Mouse (Mus musculus) liver, embryonic 11.5 days (tissue): ENCODE data around the gene Gm10645. TPM values are rescaled to one million over a fixed set of nuclear protein-coding genes. Genes with fewer than 3 reads are reported as not detected.

Experiments
- ATAC-seq: fragments of 200-750 bp; cut with Nextera tagmentation; replicated peaks from 2 replicates; pipeline ENCODE4 v1.8.0; 2017; ENCODE audit warnings: moderate number of reproducible peaks, mild to moderate bottlenecking, moderate TSS enrichment, moderate library complexity; ENCODE audit not compliant: low FRiP score
- DNase-seq: peaks from one replicate; pipeline ENCODE4 v3.0.0-alpha.2; 2017; ENCODE audit warnings: low spot score
- H3K27ac ChIP-seq: fragments of 300-500 bp; sonication (generic); 2 replicates; pipeline ENCODE4 v1.5.1; 2014; ENCODE audit warnings: mild to moderate bottlenecking, low read depth, low read length, control low read depth
- H3K27me3 ChIP-seq: fragments of 300-500 bp; sonication (generic); replicated peaks from 2 replicates; pipeline ENCODE4 v1.6.1; 2014; ENCODE audit warnings: low read length, mixed read lengths; ENCODE audit not compliant: control insufficient read depth, insufficient read depth
- H3K36me3 ChIP-seq: fragments of 300-500 bp; sonication (generic); 2 replicates; pipeline ENCODE4 v1.6.1; 2014; ENCODE audit warnings: mild to moderate bottlenecking, low read length, moderate library complexity, mixed read lengths; ENCODE audit not compliant: control insufficient read depth, insufficient read depth
- H3K4me1 ChIP-seq: fragments of 300-500 bp; sonication (generic); replicated peaks from 2 replicates; pipeline ENCODE4 v1.6.1; 2014; ENCODE audit warnings: low read length, mixed read lengths; ENCODE audit not compliant: control insufficient read depth, insufficient read depth
- H3K4me2 ChIP-seq: fragments of 300-500 bp; sonication (generic); 2 replicates; pipeline ENCODE4 v1.6.1; 2014; ENCODE audit warnings: mild to moderate bottlenecking, control low read depth, moderate library complexity
- H3K4me3 ChIP-seq: fragments of 300-500 bp; sonication (generic); 2 replicates; pipeline ENCODE4 v1.5.1; 2014; ENCODE audit warnings: low read depth, low read length, control low read depth
- H3K9ac ChIP-seq: fragments of 300-500 bp; sonication (generic); 2 replicates; pipeline ENCODE4 v1.6.1; 2014; ENCODE audit warnings: low read depth, low read length, control low read depth
- H3K9me3 ChIP-seq: fragments of 300-500 bp; sonication (generic); 2 replicates; pipeline ENCODE4 v1.6.1; 2016; ENCODE audit warnings: low read length, inconsistent platforms, mixed read lengths; ENCODE audit not compliant: control insufficient read depth
- WGBS: fragments of 180-500 bp; shearing (Covaris S2); extraction: QIAGEN DNeasy Blood & Tissue Kit; methylation state at CpG from one replicate; pipeline ENCODE4 v1.1.7; 2014; 5-methylcytosine and 5-hydroxymethylcytosine counted together
- polyA plus RNA-seq: library from polyadenylated mRNA; unstranded; fragments of >200 nt; fragmentation: Nextera tagmentation; extraction: Ambion mirVana; gene quantifications from 2 replicates; pipeline ENCODE4 v1.2.1, GENCODE M21; 2014

The Gm10645 gene
- polyA plus RNA-seq, 1 experiment from 2014 or later = 0.38 TPM

- H3K9me3 ChIP-seq = no peaks in the 10 kb centered on the region
- H3K4me2 ChIP-seq = no peak overlapping the region
- no peak overlapping the region for H3K9ac ChIP-seq
- no peak overlapping the region for H3K4me3 ChIP-seq
- H3K36me3 ChIP-seq = no peaks in the 10 kb centered on the region
- DNase-seq (no peak), ATAC-seq (no peak)
- 79% methylated on average over 1 of the region's 1 CpGs for WGBS
- H3K4me1 ChIP-seq = peaks cover 3% of the 10 kb centered on the region; the same call in 1 of the 2 replicates
- no peaks in the 10 kb centered on the region for H3K27me3 ChIP-seq
- H3K27ac ChIP-seq = no peak overlapping the region
These were observed 25.9 kb downstream of the Gm10645 start for GRCm38 (mm10) chr8:83140068-83140467.

- H3K4me3 ChIP-seq = no peak overlapping the region
- H3K9me3 ChIP-seq = no peaks in the 10 kb centered on the region
- H3K9ac ChIP-seq = no peak overlapping the region
- peaks cover 3% of the 10 kb centered on the region; the same call in 1 of the 2 replicates for H3K4me1 ChIP-seq
- no peak overlapping the region for H3K4me2 ChIP-seq
- DNase-seq = no peak
- no peaks in the 10 kb centered on the region for H3K27me3 ChIP-seq
- no peak for ATAC-seq
- 60% methylated on average over 2 of the region's 2 CpGs for WGBS
- no peaks in the 10 kb centered on the region for H3K36me3 ChIP-seq
- H3K27ac ChIP-seq = no peak overlapping the region
These were observed 30.9 kb downstream of the Gm10645 start for GRCm38 (mm10) chr8:83135086-83135485.

Other genes with a start within 250 kb of the Gm10645 start
- gene Tbc1d9, start 818 bp downstream of the Gm10645 start, polyA plus RNA-seq = 0.86 and 1.3 TPM in 2 replicates
- not detected in 2 replicates for gene Ucp1, start 124.2 kb upstream of the Gm10645 start, polyA plus RNA-seq
- gene Elmod2, start 166.3 kb upstream of the Gm10645 start, polyA plus RNA-seq = 15.0 and 18.1 TPM in 2 replicates
- not detected in 2 replicates for gene Mgat4d, start 182.3 kb upstream of the Gm10645 start, polyA plus RNA-seq
- 0.62 and 0.87 TPM in 2 replicates for gene Clgn, start 223.7 kb upstream of the Gm10645 start, polyA plus RNA-seq